Mouse (Mus musculus) liver, postnatal 0 days (tissue): ENCODE data around the gene Scamp2. TPM values are rescaled to one million over a fixed set of nuclear protein-coding genes. Genes with fewer than 3 reads are reported as not detected.

Experiments
- ATAC-seq: fragments of 200-750 bp; cut with Nextera tagmentation; 2 replicates; pipeline ENCODE4 v1.8.0; 2017; ENCODE audit warnings: mild to moderate bottlenecking, moderate library complexity
- DNase-seq: peaks from one replicate; pipeline ENCODE4 v3.0.0-alpha.2; 2016
- H3K27ac ChIP-seq: fragments of 300-500 bp; sonication (generic); 2 replicates; pipeline ENCODE4 v1.5.1; 2014; ENCODE audit warnings: antibody characterized with exemption, moderate library complexity, mild to moderate bottlenecking, low read depth
- H3K27me3 ChIP-seq: fragments of 300-500 bp; sonication (generic); 2 replicates; pipeline ENCODE4 v1.6.1; 2014; ENCODE audit warnings: low read length, control low read depth, mixed read lengths; ENCODE audit not compliant: insufficient read depth
- H3K36me3 ChIP-seq: fragments of 300-500 bp; sonication (generic); replicated peaks from 2 replicates; pipeline ENCODE4 v1.6.1; 2014; ENCODE audit warnings: mild to moderate bottlenecking, control low read depth, low read length, moderate library complexity, mixed read lengths; ENCODE audit not compliant: insufficient read depth
- H3K4me1 ChIP-seq: fragments of 300-500 bp; sonication (generic); 2 replicates; pipeline ENCODE4 v1.6.1; 2014; ENCODE audit warnings: antibody characterized with exemption, mild to moderate bottlenecking, control low read depth; ENCODE audit not compliant: insufficient read depth
- H3K4me2 ChIP-seq: fragments of 300-500 bp; sonication (generic); 2 replicates; pipeline ENCODE4 v1.6.1; 2014; ENCODE audit warnings: low read depth, mild to moderate bottlenecking, low read length, moderate library complexity, mixed read lengths
- H3K4me3 ChIP-seq: fragments of 300-500 bp; sonication (generic); 2 replicates; pipeline ENCODE4 v1.5.1; 2014; ENCODE audit warnings: low read depth, low read length
- H3K9ac ChIP-seq: fragments of 300-500 bp; sonication (generic); replicated peaks from 2 replicates; pipeline ENCODE4 v1.6.1; 2014; ENCODE audit warnings: mild to moderate bottlenecking, moderate library complexity
- H3K9me3 ChIP-seq: fragments of 300-500 bp; sonication (generic); 2 replicates; pipeline ENCODE4 v1.6.1; 2016; ENCODE audit warnings: mild to moderate bottlenecking, control low read depth, low read length, mixed read lengths
- CTCF ChIP-seq: sonication (generic); IDR thresholded peaks from 2 replicates; pipeline ENCODE4 v1.5.1; 2016; ENCODE audit warnings: antibody characterized with exemption, low read depth
- EP300 ChIP-seq: IDR thresholded peaks from 2 replicates; pipeline ENCODE4 v1.6.1; 2016; ENCODE audit warnings: antibody characterized with exemption, low read depth, mild to moderate bottlenecking
- WGBS: fragments of 180-500 bp; shearing (Covaris S2); extraction: QIAGEN DNeasy Blood & Tissue Kit; methylation state at CpG from one replicate; pipeline ENCODE4 v1.1.7; 2014; ENCODE audit not compliant: insufficient replicate concordance; 5-methylcytosine and 5-hydroxymethylcytosine counted together
- polyA plus RNA-seq: library from polyadenylated mRNA; unstranded; fragments of >200 nt; fragmentation: Nextera tagmentation; extraction: Ambion mirVana; gene quantifications from 2 replicates; pipeline ENCODE4 v1.2.1, GENCODE M21; 2015

Scamp2 gene
- polyA plus RNA-seq, 1 experiment from 2014 or later = 31.2 TPM

DNA sequence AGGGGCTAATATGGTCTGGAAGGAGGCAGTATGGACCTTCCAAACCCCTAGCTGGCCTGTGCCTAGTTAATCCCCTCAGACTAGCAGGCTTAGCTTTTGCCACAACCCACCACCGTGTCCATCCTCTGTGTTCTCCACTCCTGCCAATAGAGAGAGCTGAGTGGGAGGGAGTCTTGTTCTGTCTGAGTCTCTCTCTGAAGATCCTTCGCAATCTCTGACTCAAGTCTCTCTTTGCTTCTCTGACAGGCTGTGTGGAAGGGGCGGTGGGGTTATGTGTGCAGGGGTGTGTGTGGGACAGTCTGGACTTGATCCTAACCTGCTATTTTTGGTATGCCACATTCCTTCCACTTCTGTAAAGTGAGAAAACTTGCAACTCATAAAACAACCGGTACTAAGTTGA, 44.1 kb downstream of the Scamp2 start:
- no peak overlapping the region for H3K4me2 ChIP-seq
- DNase-seq (no peak), ATAC-seq (no peak)
- H3K36me3 ChIP-seq = no peaks in the 10 kb centered on the region
- no peak for TF ChIP-seq EP300
- TF ChIP-seq CTCF = no peak
- 75% methylated on average over 4 of the region's 4 CpGs for WGBS
- H3K9me3 ChIP-seq = no peaks in the 10 kb centered on the region
- no peak overlapping the region for H3K27ac ChIP-seq
- peaks cover 34% of the 10 kb centered on the region for H3K27me3 ChIP-seq
- no peak overlapping the region for H3K4me3 ChIP-seq
- H3K9ac ChIP-seq = no peak overlapping the region
- H3K4me1 ChIP-seq = peaks cover 5% of the 10 kb centered on the region; the same call in 1 of the 2 replicates

DNA sequence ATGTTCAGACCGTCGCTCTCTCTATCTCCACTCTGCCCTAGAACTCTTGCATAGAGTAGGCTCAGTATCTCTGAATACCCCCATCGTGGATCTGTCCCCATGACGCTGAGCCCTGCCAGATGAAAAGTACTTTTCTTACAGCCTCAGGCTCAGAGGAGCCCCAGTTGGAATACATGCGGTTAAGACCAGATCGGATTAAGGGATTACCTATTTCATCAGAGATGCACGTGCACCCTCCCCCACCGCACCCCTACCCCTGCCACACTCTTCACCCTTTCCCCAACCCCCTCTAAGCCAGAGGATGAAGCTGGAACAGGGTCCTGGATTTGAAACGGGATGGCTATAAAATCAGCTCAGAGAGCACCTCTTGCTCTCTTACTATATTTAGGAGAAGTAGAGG, 44.8 kb downstream of the Scamp2 start:
- Histone ChIP-seq H3K27me3 (peaks cover 34% of the 10 kb centered on the region), H3K4me1 (peaks cover 5% of the 10 kb centered on the region; the same call in 1 of the 2 replicates), H3K9ac (no peak overlapping the region), H3K9me3 (no peaks in the 10 kb centered on the region), H3K4me3 (no peak overlapping the region), H3K36me3 (no peaks in the 10 kb centered on the region), H3K4me2 (no peak overlapping the region), H3K27ac (no peak overlapping the region)
- ATAC-seq = no peak
- DNase-seq = no peak
- TF ChIP-seq CTCF (no peak), EP300 (no peak)
- 24% methylated on average over 9 of the region's 9 CpGs for WGBS

DNA sequence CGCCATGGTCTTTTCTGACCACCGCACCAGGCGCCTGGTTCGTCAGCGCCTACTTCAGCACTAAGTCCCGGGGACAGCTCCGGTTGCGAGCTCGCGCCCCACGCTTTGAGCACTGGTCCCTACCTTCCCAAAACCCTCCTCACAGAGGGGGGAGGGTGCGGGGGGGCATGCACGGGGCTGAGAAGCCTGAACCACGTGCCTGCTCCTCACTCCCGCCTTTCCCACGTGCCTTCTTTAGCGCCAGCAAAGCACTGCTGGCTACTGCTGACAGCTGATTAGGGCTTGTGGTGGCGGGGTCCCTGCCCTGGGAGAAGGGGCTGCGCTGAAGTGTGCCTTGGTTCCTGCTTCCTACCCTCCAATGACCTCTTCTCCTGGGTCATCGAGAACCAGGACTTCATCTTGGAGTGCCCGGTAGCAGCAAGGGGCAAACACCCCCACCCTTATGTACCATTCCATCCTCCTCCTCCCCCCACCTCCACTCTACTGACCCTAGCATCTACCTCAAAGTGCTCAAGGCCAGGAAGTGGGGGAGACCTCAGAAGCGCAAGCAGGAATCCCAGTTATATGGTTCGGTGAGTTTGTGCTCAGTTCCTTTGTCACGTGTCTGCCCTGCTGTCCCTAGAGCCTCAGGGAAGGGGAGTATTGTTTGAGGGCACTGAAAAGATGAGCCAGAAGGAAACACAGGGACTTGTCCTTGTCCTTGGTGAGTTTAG, 45.6 kb downstream of the Scamp2 start, which contains the start of gene Cplx3:
Gene Cplx3, minus strand, starts transcription at position 143 of the 713 bp plus-strand sequence.
- TF ChIP-seq EP300 (no peak), CTCF (no peak)
- 7% methylated on average over 24 of the region's 24 CpGs for WGBS
- Histone ChIP-seq H3K27ac (no peak within 1 kb of the TSS), H3K27me3 (peaks cover 34% of the 10 kb centered on the region), H3K9ac (no peak within 1 kb of the TSS), H3K36me3 (no peaks in the 10 kb centered on the region), H3K4me2 (no peak within 1 kb of the TSS), H3K4me1 (peaks cover 5% of the 10 kb centered on the region; the same call in 1 of the 2 replicates), H3K9me3 (no peaks in the 10 kb centered on the region), H3K4me3 (no peak within 1 kb of the TSS)
- peak; percentile 71 for DNase-seq
- ATAC-seq = peak; percentile 45

DNA sequence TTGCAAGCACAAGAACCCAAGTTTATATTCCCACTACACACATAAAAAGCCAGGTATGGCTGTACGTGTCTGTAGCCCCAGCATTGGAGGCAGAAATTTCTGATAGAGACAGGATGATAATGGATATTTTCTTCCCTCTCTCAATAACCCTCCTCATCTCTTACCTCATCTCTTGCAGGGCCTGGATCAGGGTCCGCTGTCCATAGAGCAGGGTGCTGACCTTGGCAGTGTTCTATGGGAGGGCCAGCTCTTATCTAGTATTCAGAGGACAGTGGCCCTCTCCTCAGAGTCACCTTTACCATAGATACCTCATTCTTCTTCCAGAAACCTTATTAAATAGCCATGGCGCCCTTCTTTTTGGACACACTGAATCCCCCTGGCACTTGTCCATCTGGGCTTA, 49.1 kb downstream of the Scamp2 start:
- 53% methylated on average over 3 of the region's 3 CpGs for WGBS
- H3K4me2 ChIP-seq = no peak overlapping the region
- H3K4me3 ChIP-seq = no peak overlapping the region
- no peaks in the 10 kb centered on the region for H3K36me3 ChIP-seq
- H3K9me3 ChIP-seq = no peaks in the 10 kb centered on the region
- no peak overlapping the region for H3K27ac ChIP-seq
- ATAC-seq (no peak), DNase-seq (no peak)
- TF ChIP-seq CTCF (no peak), EP300 (no peak)
- H3K4me1 ChIP-seq = peaks cover 5% of the 10 kb centered on the region; the same call in 1 of the 2 replicates
- H3K9ac ChIP-seq = no peak overlapping the region
- peaks cover 28% of the 10 kb centered on the region; the same call in 1 of the 2 replicates for H3K27me3 ChIP-seq

DNA sequence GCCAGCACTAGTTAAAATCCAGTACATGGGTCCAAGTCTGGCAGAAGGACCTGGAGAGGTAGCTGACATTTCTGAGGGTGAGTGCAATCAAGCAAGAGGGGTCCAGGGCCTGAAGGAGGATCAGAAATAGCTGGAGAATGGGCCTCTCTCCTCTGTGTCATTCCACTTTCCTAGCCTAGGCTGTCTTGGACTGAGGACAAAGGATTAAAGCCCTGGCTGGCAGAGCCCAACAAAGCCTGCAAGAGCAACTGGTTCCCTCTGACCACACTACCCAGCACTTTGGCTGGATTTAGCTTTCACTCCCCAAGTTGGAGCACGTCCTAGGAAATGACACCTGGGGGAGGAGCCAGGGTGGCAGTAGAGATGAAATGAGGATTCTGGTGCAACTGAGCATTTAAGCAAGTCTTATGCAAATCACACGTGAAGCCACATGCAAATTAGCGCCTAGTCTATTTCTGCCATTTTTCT, 49.6 kb downstream of the Scamp2 start:
- no peak overlapping the region for H3K9ac ChIP-seq
- H3K4me2 ChIP-seq = no peak overlapping the region
- H3K27me3 ChIP-seq = peaks cover 29% of the 10 kb centered on the region; the same call in 1 of the 2 replicates
- H3K27ac ChIP-seq = no peak overlapping the region
- WGBS = 49% methylated on average over 3 of the region's 3 CpGs
- TF ChIP-seq CTCF (no peak), EP300 (no peak)
- peaks cover 5% of the 10 kb centered on the region; the same call in 1 of the 2 replicates for H3K4me1 ChIP-seq
- no peaks in the 10 kb centered on the region for H3K9me3 ChIP-seq
- no peaks in the 10 kb centered on the region for H3K36me3 ChIP-seq
- no peak overlapping the region for H3K4me3 ChIP-seq
- no peak for ATAC-seq
- DNase-seq = no peak

DNA sequence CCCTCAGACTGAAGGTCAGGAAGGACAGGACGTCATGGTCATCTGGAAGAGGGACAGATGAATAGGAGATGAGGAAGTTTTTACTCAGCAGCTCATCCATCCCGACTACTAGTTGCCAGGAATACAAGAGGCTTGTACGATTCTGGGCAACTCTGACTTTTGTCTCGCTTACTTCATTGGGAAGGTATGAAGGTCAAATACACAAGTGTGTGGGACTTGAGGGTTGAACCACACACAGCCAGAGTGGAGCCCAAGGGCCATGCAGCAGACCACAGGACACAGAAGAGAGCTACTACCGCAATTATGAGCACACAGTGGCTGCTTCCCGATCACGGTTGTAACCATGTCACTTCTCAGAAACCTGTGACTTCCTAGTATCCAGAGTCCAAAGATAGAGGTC, 51.8 kb downstream of the Scamp2 start:
- TF ChIP-seq CTCF = no peak
- TF ChIP-seq EP300 = no peak
- Histone ChIP-seq H3K9ac (no peak overlapping the region), H3K4me2 (no peak overlapping the region), H3K9me3 (no peaks in the 10 kb centered on the region), H3K36me3 (no peaks in the 10 kb centered on the region), H3K27me3 (0 out of 2 replicates have a peak, but pooled peaks cover 11% of the 10 kb centered on the region), H3K27ac (no peak overlapping the region), H3K4me3 (no peak overlapping the region), H3K4me1 (no peaks in the 10 kb centered on the region)
- 67% methylated on average over 7 of the region's 7 CpGs for WGBS
- no peak for DNase-seq
- no peak for ATAC-seq
